ENCODE assay signal across 17 mouse cellular contexts in genomic region chr1:116240538-116240937, GRCm38 (mm10).
"Had no signal": no experiment of that assay in that cellular context is flagged by ENCODE, and none has a peak within 500 bp of the region (broad histone marks: within the 10 kb centered on the region; RNA-seq: fewer than 3 reads in every experiment).

No protein-coding gene starts in this region.

- H3K4me3 ChIP-seq: limb, embryonic 15.5 days; liver, embryonic 12.5 days; midbrain, embryonic 10.5 days had no signal

- H3K36me3 ChIP-seq: limb, embryonic 15.5 days; liver, embryonic 12.5 days; midbrain, embryonic 10.5 days had no signal

- ATAC-seq: liver, embryonic 12.5 days had no signal

- H3K9ac ChIP-seq: limb, embryonic 15.5 days; liver, embryonic 12.5 days; lung, embryonic 14.5 days had no signal

- H3K4me1 ChIP-seq: limb, embryonic 15.5 days; liver, embryonic 12.5 days; midbrain, embryonic 10.5 days had no signal

- H3K9me3 ChIP-seq: limb, embryonic 15.5 days; liver, embryonic 12.5 days; midbrain, embryonic 10.5 days had no signal

- DNase-seq: kidney, adult 11 months; kidney, adult 9 months; kidney, postnatal 36 days; layer of hippocampus, adult 9-11 months; layer of hippocampus, postnatal 36 days; lung, embryonic 14.5 days; lung, postnatal 10 days; lung, postnatal 4 days; right cerebral cortex, adult 18-20 months; right cerebral cortex, postnatal 25 days; spleen, adult 18-20 months; thymus, adult 18-20 months; thymus, postnatal 14 days had no signal

- H3K27ac ChIP-seq: kidney, postnatal 0 days; limb, embryonic 15.5 days; liver, embryonic 12.5 days; midbrain, embryonic 10.5 days had no signal

- H3K4me2 ChIP-seq: limb, embryonic 15.5 days; liver, embryonic 12.5 days; lung, embryonic 14.5 days had no signal

- H3K27me3 ChIP-seq: limb, embryonic 15.5 days; liver, embryonic 12.5 days had no signal
